Mouse (Mus musculus) spleen, adult 12 weeks (tissue): ENCODE data around the gene Tmem168.

ENCODE experiments used
- DNase-seq: peaks from one replicate; pipeline ENCODE4 v3.0.0; 2022; ENCODE audit warnings: low spot score

The Tmem168 gene

DNA sequence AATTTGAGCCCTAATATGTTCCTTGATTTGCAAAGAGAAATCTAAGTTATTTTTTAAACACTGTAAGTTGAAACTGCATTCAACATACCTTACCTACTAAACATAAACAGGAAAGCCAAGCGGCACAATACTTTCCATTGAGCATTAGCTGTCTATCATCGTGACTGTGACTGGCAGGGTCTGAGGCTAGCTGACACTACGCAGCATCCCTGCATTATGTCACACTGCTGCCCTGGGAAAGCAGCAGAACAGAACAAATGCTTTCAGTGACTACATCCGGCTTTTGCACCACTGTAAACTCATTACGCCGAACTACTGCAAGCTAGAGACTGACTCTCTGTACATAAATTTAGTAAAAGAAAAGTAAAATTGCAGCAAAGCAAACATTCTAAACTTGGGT is 23.1 kb downstream of the Tmem168 start:
- no peak for DNase-seq

- no peak for DNase-seq
Measured at GRCm38 (mm10) chr6:13582075-13582474, 25.8 kb downstream of the Tmem168 start.

- no peak for DNase-seq
Measured at GRCm38 (mm10) chr6:13565734-13566133, 42.2 kb downstream of the Tmem168 start.

GRCm38 (mm10) chr6:13555266-13555665 is 52.6 kb downstream of the Tmem168 start:
- no peak for DNase-seq

GRCm38 (mm10) chr6:13541761-13542160 is 66.1 kb downstream of the Tmem168 start:
- no peak for DNase-seq

- no peak for DNase-seq
Measured at GRCm38 (mm10) chr6:13537275-13537964, 70.5 kb downstream of the Tmem168 start.
